Mouse (Mus musculus): ENCODE results near the gene Nr1d1. TPM values are rescaled to one million over a fixed set of nuclear protein-coding genes. Genes with fewer than 3 reads are reported as not detected.

Gene Nr1d1
- polyA plus RNA-seq, 1 experiment from 2014 or later, result 1.5 TPM

DNA sequence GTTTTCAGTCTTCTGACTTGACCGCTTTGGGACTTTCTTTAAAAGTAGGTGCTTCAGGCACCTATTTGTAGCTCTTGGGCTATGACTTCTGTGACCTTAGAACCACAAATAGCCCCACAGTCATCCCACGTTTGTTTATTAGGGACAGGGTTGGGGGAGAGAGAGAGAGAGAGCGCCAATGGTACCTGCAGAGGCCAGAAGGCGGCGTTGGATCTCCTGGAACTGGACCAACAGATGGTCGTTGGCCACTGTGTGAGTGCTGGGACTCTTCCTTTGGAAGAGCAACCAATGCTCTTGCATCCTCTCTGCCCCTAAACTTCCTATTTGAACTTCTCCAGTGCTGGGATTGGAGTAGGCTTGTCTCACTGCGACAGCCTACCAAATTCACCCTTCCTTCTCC, 12.1 kb upstream of the Nr1d1 start:
- Histone ChIP-seq H3K4me2 (replicated peaks) (no peak overlapping the region), H3K4me1 (peaks cover 53% of the 10 kb centered on the region), H3K9me3 (no peaks in the 10 kb centered on the region), H3K27me3 (peaks cover 3% of the 10 kb centered on the region), H3K36me3 (no peaks in the 10 kb centered on the region), H3K27ac (replicated peaks) (0 out of 2 replicates have a peak overlapping the region, but pooled peaks have one; percentile 56), H3K9ac (replicated peaks) (no peak overlapping the region), H3K4me3 (no peak overlapping the region)
- no peak for ATAC-seq (ENCODE audit: low FRiP score, low read depth)
- WGBS, result 36% methylated on average over 7 of the region's 7 CpGs

- ATAC-seq (ENCODE audit: low FRiP score, low read depth), result peak; percentile 36; the same call in 1 of the 2 replicates
- H3K27me3 ChIP-seq, result peaks cover 3% of the 10 kb centered on the region
- 4% methylated on average over 13 of the region's 15 CpGs for WGBS
- no peak overlapping the region for H3K9ac ChIP-seq (replicated peaks)
- peak overlapping the region; percentile 56 for H3K27ac ChIP-seq (replicated peaks)
- H3K9me3 ChIP-seq, result no peaks in the 10 kb centered on the region
- peaks cover 59% of the 10 kb centered on the region for H3K4me1 ChIP-seq
- no peaks in the 10 kb centered on the region for H3K36me3 ChIP-seq
- H3K4me2 ChIP-seq (replicated peaks), result peak overlapping the region; percentile 29
- no peak overlapping the region for H3K4me3 ChIP-seq
Observed at GRCm38 (mm10) chr11:98786359-98787214, 11.5 kb upstream of the Nr1d1 start.

GRCm38 (mm10) chr11:98785772-98786281, 10.7 kb upstream of the Nr1d1 start:
- Histone ChIP-seq H3K4me2 (replicated peaks) (peak overlapping the region; percentile 29), H3K36me3 (no peaks in the 10 kb centered on the region), H3K4me3 (no peak overlapping the region), H3K27me3 (peaks cover 3% of the 10 kb centered on the region), H3K9me3 (no peaks in the 10 kb centered on the region), H3K27ac (replicated peaks) (peak overlapping the region; percentile 56), H3K4me1 (peaks cover 62% of the 10 kb centered on the region), H3K9ac (replicated peaks) (0 out of 2 replicates have a peak overlapping the region, but pooled peaks have one; percentile 16)
- WGBS, result 10% methylated on average over 12 of the region's 12 CpGs
- ATAC-seq (ENCODE audit: low FRiP score, low read depth), result no peak

DNA sequence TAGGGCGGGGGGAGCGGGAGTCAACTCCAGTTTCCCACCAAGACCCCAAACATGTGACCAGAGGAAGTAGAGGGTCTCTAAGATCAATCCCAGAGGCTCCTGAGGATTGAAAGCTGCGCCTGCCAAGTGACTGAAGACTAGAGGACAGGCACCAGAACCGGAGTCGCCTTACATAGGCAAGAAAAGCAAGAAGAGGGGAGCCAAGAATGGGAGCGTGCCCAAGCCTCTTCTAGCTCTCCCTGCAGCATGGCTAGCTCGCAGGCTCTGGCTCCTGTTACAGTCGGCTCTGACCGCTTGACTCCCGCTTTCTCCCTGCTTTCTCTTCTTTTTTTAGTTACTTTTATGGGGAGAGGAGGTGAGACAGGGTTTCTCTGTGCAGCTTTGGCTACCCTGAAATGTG, 10.1 kb upstream of the Nr1d1 start:
- Histone ChIP-seq H3K9me3 (no peaks in the 10 kb centered on the region), H3K4me2 (replicated peaks) (no peak overlapping the region), H3K4me3 (no peak overlapping the region), H3K4me1 (peaks cover 62% of the 10 kb centered on the region), H3K27ac (replicated peaks) (no peak overlapping the region), H3K36me3 (no peaks in the 10 kb centered on the region), H3K27me3 (peaks cover 3% of the 10 kb centered on the region), H3K9ac (replicated peaks) (no peak overlapping the region)
- no peak for ATAC-seq (ENCODE audit: low FRiP score, low read depth)
- WGBS, result 67% methylated on average over 10 of the region's 10 CpGs

DNA sequence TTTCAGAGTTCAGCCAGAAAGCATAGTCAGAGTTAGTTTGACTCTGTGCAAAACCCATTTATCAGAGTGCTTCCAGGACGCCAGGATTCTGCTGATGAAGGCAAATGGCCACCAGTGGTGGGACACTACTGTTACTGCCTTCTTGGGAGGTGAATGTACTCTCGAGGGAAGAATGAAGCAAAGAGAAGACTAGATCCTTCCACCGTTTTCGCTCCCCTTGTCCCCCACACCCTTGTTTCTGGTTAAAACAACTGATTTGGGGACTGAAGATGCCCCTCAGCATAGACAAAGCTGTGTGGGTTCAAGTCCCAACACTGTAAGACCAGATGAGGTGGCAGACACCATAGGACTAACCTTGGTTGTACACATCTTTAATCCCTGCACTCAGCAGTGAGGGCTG, 9.0 kb upstream of the Nr1d1 start:
- H3K36me3 ChIP-seq, result no peaks in the 10 kb centered on the region
- no peaks in the 10 kb centered on the region for H3K9me3 ChIP-seq
- H3K9ac ChIP-seq (replicated peaks), result no peak overlapping the region; the same call in 1 of the 2 replicates
- WGBS, result 71% methylated on average over 4 of the region's 4 CpGs
- no peak overlapping the region for H3K27ac ChIP-seq (replicated peaks)
- H3K27me3 ChIP-seq, result peaks cover 3% of the 10 kb centered on the region
- no peak for ATAC-seq (ENCODE audit: low FRiP score, low read depth)
- H3K4me2 ChIP-seq (replicated peaks), result no peak overlapping the region
- H3K4me1 ChIP-seq, result peaks cover 55% of the 10 kb centered on the region
- H3K4me3 ChIP-seq, result no peak overlapping the region

- WGBS, result under 1% methylated on average over 20 of the region's 20 CpGs
- Histone ChIP-seq H3K4me3 (peak overlapping the region; percentile 17), H3K4me1 (peaks cover 50% of the 10 kb centered on the region), H3K36me3 (no peaks in the 10 kb centered on the region), H3K9ac (replicated peaks) (peak overlapping the region; percentile 51; the same call in 1 of the 2 replicates), H3K9me3 (no peaks in the 10 kb centered on the region), H3K27me3 (peaks cover 3% of the 10 kb centered on the region), H3K27ac (replicated peaks) (peak overlapping the region; percentile 74), H3K4me2 (replicated peaks) (peak overlapping the region; percentile 45)
- ATAC-seq (ENCODE audit: low FRiP score, low read depth), result peak; percentile 59
Observed at GRCm38 (mm10) chr11:98783236-98783696, 8.1 kb upstream of the Nr1d1 start.

- H3K4me3 ChIP-seq, result 0 out of 2 replicates have a peak overlapping the region, but pooled peaks have one; percentile 17
- WGBS, result 3% methylated on average over 17 of the region's 17 CpGs
- H3K4me2 ChIP-seq (replicated peaks), result peak overlapping the region; percentile 45
- H3K27ac ChIP-seq (replicated peaks), result peak overlapping the region; percentile 74
- ATAC-seq (ENCODE audit: low FRiP score, low read depth), result 0 out of 2 replicates have a peak, but pooled peaks have one; percentile 5
- peaks cover 50% of the 10 kb centered on the region for H3K4me1 ChIP-seq
- H3K36me3 ChIP-seq, result no peaks in the 10 kb centered on the region
- peaks cover 3% of the 10 kb centered on the region for H3K27me3 ChIP-seq
- peak overlapping the region; percentile 51; the same call in 1 of the 2 replicates for H3K9ac ChIP-seq (replicated peaks)
- no peaks in the 10 kb centered on the region for H3K9me3 ChIP-seq
Observed at GRCm38 (mm10) chr11:98782651-98783235, 7.6 kb upstream of the Nr1d1 start.

GRCm38 (mm10) chr11:98781851-98782512, 6.8 kb upstream of the Nr1d1 start:
- no peak overlapping the region for H3K4me3 ChIP-seq
- peaks cover 3% of the 10 kb centered on the region for H3K27me3 ChIP-seq
- WGBS, result 8% methylated on average over 13 of the region's 14 CpGs
- H3K36me3 ChIP-seq, result no peaks in the 10 kb centered on the region
- 0 out of 2 replicates have a peak overlapping the region, but pooled peaks have one; percentile 24 for H3K9ac ChIP-seq (replicated peaks)
- H3K4me2 ChIP-seq (replicated peaks), result peak overlapping the region; percentile 45
- peak overlapping the region; percentile 74 for H3K27ac ChIP-seq (replicated peaks)
- peaks cover 49% of the 10 kb centered on the region for H3K4me1 ChIP-seq
- ATAC-seq (ENCODE audit: low FRiP score, low read depth), result no peak
- no peaks in the 10 kb centered on the region for H3K9me3 ChIP-seq

DNA sequence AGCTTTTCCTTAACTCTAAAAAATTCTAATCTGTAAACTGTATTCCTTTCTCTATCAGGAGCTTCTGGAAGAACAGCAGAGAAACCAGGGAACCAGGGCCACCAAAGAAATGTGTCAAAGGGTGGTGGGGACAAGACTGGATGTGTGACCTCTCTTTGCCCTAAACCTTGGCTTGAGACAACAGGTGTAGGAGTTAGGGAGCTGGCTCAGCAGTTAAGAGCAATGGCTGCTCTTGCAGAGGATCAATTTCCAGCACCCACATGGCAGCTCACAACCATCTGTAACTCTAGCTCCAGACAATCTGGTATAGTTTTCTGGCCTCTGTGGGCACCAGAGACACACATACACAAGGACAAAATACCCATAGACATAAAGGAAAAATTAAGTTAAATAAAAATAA, 2.8 kb upstream of the Nr1d1 start:
- Histone ChIP-seq H3K9ac (replicated peaks) (no peak overlapping the region), H3K9me3 (no peaks in the 10 kb centered on the region), H3K36me3 (no peaks in the 10 kb centered on the region), H3K4me1 (peaks cover 55% of the 10 kb centered on the region), H3K4me2 (replicated peaks) (no peak overlapping the region), H3K4me3 (no peak overlapping the region), H3K27ac (replicated peaks) (peak overlapping the region; percentile 25; the same call in 1 of the 2 replicates), H3K27me3 (peaks cover 9% of the 10 kb centered on the region; the same call in 1 of the 2 replicates)
- ATAC-seq (ENCODE audit: low FRiP score, low read depth), result no peak

GRCm38 (mm10) chr11:98776843-98777590, 1.9 kb upstream of the Nr1d1 start:
- no peak for ATAC-seq (ENCODE audit: low FRiP score, low read depth)
- 7% methylated on average over 9 of the region's 9 CpGs for WGBS
- H3K4me2 ChIP-seq (replicated peaks), result peak overlapping the region; percentile 11; the same call in 1 of the 2 replicates
- H3K27ac ChIP-seq (replicated peaks), result peak overlapping the region; percentile 73
- H3K4me3 ChIP-seq, result no peak overlapping the region
- H3K36me3 ChIP-seq, result no peaks in the 10 kb centered on the region
- H3K9ac ChIP-seq (replicated peaks), result no peak overlapping the region
- peaks cover 11% of the 10 kb centered on the region; the same call in 1 of the 2 replicates for H3K27me3 ChIP-seq
- H3K4me1 ChIP-seq, result peaks cover 46% of the 10 kb centered on the region
- no peaks in the 10 kb centered on the region for H3K9me3 ChIP-seq

All from midbrain, embryonic 12.5 days (tissue).